Mouse (Mus musculus): ENCODE measurements around the gene Dap.

The Dap gene

GRCm38 (mm10) chr15:31224135-31224761 is at the start of gene Dap:
TSS of gene Dap (plus strand) at chr15:31224314.
- DNase-seq (ENCODE audit: low read depth) = peak; percentile 88

DNA sequence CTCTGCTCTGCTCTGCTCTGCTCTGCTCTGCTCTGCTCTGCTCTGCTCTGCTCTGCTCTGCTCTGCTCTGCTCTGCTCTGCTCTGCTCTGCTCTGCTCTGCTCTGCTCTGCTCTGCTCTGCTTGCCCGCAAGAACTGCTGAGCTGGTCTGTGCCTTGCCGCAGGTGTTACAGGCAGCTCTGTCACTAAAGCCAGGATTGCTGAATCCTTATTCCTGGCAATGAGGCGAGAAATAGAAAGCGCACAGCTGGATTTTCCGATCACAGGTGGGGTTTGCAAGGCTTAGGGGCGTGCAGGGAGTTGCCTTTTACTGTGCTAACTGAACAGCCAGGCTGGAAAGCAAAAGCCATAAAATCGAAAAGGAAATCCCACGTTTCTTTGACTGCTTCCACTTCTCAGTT is 47.5 kb upstream of the Dap start:
- DNase-seq (ENCODE audit: low read depth) = no peak

DNA sequence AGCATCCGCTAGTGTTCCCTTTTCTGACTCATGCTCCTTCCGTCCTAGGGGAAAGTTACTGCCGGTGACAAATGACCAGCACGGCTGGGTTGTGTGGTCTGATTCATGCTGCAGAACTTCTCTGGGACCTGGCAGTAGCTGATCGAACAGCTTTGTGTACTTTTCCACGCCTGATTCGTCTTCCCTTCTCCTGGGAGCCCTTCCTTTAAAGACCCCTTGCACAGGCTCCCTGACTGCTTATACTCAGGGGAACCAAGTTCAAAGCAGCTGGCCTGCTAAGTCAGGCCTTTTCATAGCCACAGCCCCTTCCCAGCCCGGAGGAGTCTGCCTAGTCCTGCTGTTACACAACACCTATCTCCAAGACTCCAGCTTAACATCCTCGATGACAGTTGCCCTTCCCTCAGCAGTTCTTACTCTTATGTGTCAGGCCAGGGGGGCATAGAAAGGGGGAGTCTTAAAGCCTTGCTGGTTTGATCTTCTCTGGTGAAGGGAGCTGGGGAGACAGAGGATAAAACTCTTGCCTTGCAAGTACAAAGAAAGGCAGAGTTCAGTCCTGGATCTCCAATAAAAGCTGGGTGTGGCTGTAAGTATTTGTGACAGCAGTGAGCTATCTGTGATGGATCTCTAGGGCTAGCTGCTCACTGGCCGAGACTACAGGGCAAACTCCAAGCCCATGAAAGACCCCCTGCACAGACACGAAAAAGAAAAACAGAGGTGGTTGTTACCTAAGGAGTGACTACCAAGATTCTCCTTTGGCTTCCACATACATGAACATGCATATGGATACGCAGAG is 39.3 kb upstream of the Dap start:
- DNase-seq (ENCODE audit: low read depth) = peak; percentile 58

GRCm38 (mm10) chr15:31185506-31185905 is 38.6 kb upstream of the Dap start:
- DNase-seq (ENCODE audit: low read depth) = no peak

GRCm38 (mm10) chr15:31186371-31186901 is 37.7 kb upstream of the Dap start:
- DNase-seq (ENCODE audit: low read depth) = peak; percentile 23

- DNase-seq (ENCODE audit: low read depth) = no peak
Measured at GRCm38 (mm10) chr15:31192563-31192962, 31.6 kb upstream of the Dap start.

GRCm38 (mm10) chr15:31195776-31196175 is 28.3 kb upstream of the Dap start:
- no peak for DNase-seq (ENCODE audit: low read depth)

GRCm38 (mm10) chr15:31207346-31208093 is 16.6 kb upstream of the Dap start:
- DNase-seq (ENCODE audit: low read depth) = no peak

DNA sequence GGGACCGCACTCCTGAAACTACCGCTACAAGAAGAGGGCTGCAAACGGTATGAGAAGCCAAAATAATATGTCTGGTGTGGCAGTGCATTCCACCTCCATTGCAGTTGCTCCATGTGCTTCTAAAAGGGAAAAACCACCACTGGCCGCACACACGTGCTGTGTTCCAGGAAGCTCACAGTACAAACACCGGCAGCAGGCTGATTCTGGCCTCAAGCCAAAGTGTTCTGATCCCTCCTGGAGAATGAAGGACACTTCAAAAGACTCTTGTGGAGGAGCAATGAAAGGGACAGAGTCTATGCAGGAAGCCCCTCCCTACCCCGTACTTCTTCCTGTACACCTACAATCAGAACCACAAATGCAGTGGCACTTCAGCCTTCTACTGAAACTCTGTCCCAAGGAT is 12.2 kb upstream of the Dap start:
- DNase-seq (ENCODE audit: low read depth) = no peak

DNA sequence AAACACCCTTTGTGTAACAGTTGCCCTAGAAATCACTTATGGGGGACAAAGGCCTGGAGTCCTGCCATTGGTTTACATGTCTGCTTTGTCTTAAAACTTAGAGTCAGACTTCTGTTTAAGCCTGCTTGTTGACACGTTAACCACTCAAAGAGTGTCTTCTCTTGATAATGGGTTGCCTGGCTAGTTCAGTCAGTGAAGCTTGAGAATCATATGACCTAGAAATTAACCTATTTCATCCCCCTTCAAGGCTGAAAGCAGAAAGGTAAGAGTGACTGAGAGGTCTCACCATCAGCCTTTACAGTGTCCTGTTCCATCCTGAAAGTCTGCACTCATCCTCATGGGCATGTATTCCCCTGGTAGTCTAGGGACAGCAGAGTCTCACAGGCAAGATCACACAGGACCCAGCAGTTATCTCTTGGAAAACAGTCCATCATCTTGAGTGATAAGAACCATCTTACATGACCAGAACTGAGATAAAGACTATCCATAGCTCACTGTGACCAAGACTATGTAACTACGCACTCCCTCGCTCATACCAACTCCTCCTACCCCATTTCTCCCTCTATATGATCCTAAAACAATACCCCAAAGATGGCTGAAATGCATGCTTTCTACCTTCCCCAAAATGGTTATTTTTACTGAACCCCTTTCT is 10.4 kb upstream of the Dap start:
- no peak for DNase-seq (ENCODE audit: low read depth)

- no peak for DNase-seq (ENCODE audit: low read depth)
Measured at GRCm38 (mm10) chr15:31222216-31222615, 1.9 kb upstream of the Dap start.

DNA sequence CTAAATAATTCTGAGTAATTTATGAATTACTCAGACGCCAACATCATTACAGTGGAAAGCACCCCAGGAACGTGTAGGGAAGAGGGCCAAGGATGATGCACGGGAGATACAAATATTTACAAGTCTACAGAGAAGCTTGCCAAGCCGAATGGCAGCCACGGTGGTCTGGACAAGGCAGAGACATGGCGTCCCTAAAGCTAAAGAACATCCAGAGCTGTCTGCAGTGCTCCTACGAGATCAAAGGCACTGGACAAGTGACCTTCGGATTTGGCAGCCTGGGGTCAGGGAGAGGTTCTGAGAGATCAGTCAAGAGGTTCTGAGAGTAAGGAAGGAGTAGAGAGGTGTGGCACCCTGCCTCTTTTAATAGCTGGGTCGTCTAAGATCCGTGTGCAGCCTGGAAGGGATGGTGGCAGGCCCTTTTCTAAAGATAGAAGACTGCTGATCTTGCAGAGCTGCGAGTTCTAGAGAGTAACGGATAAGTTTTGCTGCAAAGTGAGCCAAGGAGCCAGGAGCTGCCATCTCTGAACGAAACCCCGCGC is 449 bp upstream of the Dap start:
- no peak for DNase-seq (ENCODE audit: low read depth)

DNA sequence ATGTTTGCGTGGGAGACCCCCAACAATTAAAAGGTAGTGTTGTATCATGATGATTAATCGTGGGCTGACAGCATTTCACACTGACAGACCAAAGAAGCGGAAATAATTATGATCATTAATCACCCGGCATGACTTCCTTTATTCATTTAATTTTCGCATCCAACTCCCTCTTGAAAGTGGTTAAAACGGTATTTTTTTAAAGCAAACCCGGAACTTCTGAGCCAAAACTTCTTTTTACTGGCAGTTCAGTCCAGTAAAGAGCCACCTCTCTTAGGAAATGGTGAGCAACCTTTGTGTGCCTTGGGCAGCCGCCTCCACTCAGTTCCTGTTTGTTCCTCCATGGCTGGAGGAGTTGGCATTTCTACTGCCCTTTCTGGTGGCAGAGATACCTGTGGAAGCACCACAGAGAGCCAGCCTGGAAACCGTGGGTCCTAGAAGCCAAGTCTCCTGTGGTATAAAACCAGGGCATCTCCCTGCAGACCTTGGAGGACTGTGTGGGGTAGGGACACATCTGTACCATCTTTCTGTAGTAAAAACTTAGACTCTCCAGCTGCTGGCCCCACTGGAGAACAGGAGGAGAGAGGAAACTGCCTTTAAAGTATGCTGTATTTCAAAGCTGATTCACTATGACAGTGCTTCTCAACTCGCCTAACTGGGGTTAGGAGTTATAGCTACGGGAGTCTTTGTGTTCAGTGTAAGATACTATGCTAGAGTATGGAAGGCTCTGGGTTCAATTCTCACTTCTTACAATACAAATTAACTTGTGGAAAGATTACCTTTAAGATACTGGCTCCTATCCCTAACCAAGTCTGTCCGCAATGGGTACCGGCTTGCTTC is 910 bp downstream of the Dap start:
- DNase-seq (ENCODE audit: low read depth) = no peak

DNA sequence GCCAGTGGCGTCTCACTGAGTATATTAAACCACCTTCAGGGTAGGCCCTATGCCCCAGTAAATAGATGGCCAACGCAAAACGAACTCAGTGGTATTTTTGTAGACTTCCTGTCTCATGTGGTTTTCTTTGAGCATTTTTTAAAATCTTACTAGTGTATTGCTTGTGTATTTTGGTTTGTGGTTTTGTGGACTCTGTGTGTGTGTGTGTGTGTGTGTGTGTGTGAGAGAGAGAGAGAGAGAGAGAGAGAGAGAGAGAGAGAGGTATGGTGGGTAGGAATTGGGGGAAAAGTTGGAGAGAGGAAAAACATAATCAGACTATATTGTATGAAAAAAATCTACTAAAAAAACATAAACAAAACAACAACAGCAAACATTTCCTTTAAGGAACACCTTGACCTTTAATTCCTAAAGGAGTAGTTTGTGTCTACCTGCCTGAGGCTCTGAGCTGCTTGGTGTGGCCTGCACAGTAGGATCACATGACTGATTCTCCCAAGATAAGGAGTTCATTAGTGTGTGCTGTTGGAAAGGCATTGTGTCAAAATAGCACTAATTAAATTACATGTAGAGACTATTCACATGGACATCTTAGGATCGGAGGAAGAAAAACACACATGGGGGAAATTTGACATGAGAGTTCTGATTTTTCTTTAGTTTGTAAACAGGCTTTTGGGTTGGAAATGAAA is 1.7 kb downstream of the Dap start:
- DNase-seq (ENCODE audit: low read depth) = no peak

GRCm38 (mm10) chr15:31226464-31226863 is 2.4 kb downstream of the Dap start:
- DNase-seq (ENCODE audit: low read depth) = no peak

DNA sequence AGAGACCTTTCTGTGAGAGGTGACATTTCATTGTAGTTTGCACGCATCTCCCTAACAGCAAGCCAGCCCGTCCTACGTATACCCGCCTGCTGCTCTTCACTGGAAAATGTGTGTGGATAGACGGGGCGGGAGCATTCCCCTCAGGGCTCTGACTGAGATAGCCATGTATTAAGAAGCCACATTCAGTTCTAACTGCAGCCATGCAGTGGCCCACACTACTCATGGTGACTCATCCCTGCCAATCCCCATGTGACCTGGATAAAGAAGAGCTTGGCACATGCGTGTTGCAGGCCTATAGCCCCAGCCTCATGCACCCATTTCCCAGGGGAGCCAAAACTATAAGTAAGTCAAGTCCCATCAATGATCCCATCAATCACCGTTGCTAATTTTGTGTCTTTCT is 3.7 kb downstream of the Dap start:
- DNase-seq (ENCODE audit: low read depth) = no peak

DNA sequence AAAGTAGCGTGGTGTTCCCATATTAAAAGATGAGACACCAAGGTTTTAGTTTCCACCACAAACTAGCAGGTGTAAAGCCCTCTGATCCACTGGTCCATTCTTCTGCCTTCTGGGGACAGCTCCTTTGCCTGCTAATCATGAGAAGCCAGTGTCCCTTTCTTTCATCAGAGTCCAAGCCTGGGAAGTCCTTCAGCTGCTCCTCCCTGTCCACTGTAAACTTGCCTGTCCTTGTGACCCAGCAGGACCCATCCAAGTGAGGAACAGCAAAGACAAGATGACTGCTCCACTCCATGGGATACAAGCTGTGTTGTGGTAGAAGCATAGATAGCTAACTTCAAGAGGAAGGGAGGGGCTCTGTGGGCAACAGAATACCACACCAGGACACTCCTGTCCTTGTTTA is 8.9 kb downstream of the Dap start:
- no peak for DNase-seq (ENCODE audit: low read depth)

- no peak for DNase-seq (ENCODE audit: low read depth)
Measured at GRCm38 (mm10) chr15:31235794-31236548, 11.9 kb downstream of the Dap start.

DNA sequence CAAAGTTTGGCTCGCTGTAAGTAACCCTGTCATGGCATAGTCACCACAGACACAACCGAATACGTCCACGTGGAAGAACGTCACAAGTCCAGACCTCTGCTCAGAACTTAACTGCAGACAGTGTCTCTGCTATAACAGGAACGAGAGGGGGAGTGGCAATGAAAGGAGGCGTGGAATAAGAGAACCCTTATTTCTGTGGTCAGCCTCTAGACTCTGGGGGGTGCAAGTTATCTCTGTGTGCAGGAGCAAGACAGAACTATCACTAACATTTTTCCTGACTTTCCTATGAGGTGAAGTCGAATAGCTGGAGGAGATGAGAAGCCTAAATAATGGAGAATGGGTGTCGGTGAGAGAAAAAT is 12.4 kb downstream of the Dap start:
- no peak for DNase-seq (ENCODE audit: low read depth)

DNA sequence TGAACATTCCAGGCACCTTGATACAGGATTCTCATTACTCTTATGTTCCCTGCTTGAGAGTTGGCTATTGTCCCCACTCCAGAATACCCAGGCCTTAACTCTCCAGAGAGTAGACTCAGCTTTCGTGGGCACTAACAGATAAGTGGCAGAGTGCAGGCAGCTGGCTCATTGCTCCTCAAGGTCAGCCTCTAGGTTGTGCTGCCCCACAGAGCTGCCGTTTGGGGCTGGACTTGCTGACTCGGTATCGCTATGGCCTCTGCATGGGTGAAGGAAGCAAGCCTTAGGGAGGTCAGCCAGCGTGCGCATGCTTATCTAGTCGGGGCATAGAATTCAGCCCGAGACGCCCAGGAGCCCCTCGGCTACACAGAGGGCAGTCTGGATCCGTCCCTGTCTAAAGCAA is 13.3 kb downstream of the Dap start:
- DNase-seq (ENCODE audit: low read depth) = no peak
